Mouse (Mus musculus) adrenal gland, adult 8-10 months (tissue): ENCODE data around the gene Spred2. TPM values are rescaled to one million over a fixed set of nuclear protein-coding genes. Genes with fewer than 3 reads are reported as not detected.
"Not testable (repeated sequence)": the region's sequence is repeated elsewhere in the genome, so short reads cannot be mapped to it uniquely, and the experiment has no call there.

Source experiments
- DNase-seq: peaks from one replicate; pipeline ENCODE4 v3.0.0; 2022
- total RNA-seq, 4 experiments: library from RNA; stranded (reverse); gene quantifications; 2 replicates each; pipeline ENCODE4 v1.2.4; 2022

The Spred2 gene
- total RNA-seq, 4 experiments from 2014 or later: 31.6 to 39.9 (median 37.2) TPM

DNA sequence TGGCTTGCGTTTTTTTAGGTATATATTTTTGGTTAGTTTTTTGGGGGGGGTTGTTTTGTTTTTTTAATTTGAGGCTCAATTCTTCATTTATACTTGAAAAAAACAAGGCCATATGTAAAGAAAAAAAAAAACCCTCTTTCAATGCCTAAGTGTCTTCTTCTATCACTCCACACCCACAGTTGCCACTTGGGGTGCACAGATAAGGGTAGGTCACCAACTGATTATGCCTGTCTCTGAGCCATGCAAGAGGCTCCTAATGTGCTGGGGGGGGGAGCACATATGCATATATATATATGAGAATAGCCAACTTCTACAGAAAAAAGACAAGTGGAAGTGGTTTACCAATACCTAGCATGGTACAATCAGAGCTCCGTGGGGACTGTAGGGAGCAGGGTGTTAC is 98.3 kb downstream of the Spred2 start:
- no peak for DNase-seq

DNA sequence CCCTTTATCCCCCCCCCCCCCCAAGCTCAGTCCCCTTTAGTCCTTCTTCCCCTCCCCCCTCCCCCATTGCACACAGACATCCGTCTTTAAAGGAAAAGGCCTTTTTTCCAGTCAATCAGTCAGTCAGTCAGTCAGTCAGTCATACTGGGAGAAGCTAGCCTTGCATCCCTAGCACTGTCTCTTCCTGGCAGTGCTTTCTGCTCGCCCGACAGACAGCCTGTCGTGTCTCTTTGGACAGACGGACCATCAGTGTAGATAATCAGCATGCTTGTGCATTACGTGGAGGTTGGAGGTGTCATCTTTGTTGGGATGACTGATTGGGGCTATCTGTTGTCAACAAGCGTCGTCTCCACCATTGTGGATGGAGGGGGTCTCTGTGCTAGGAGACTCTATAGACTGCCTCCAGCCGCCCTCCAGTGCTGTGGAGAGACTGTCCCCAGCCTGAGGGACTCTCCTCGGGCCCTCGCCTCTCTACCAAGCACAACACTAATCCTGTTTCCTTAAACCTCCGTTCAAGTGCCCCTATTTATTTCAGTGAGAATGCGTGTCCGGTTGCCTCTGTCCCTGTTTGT is 98.8 kb downstream of the Spred2 start:
- DNase-seq: no peak

DNA sequence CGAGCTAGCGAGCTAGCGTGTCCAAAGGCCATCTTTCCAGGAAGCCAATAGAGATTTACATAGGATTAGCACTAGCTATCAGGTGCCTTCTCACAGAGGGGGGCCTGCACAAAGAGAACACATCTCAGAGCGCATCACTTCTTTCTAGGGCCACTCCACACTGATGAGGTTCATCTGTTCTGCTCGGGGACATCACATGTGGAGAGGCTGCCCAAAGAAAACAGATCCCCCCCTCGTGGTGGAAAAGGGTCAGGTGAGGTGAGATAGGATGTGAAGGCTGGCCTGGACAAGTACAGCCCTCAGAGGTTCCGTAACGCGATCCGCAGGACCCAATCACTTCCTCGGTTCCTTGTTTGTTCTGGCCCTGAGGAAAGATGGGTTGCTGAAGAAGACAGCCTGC is 101.7 kb downstream of the Spred2 start:
- no peak for DNase-seq

DNA sequence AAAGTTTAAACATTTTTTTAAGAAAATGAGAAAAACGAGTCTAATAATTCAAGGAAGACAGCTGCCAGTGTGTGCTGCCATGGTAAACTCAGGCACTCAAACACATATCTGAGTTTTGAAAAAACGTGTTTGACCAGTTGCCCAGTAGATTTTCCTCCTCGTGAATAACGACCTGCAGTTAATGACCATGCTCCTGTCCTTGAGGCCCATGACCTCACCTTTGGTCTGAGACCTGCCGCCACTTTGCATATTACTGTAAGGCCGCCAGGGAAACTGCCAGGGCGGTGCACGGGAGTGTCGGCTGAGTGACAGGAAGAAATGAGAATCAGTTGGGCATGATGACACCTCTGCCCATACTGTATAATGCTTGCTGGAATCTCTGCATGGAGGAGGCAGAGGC is 103.5 kb downstream of the Spred2 start:
- no peak for DNase-seq

DNA sequence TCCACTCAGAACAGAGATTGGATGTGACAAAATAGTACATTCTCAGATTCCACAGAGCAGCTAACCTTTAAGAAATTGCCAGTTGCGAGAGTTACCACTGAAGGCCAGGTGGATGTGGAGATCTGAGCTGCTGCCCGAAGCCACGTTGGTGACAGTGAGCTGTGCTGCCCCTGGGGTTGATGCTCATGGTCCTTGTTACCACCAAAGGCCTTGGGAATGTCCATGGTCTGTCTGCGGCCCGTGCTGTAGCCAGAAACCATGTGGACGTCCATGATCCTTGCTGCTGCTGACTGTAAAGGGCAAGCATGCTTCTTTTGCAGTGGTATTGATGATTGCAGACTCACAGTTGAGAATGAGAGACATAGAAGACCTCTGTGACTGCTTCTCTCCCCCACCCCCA is 104.2 kb downstream of the Spred2 start:
- peak; percentile 50 for DNase-seq

DNA sequence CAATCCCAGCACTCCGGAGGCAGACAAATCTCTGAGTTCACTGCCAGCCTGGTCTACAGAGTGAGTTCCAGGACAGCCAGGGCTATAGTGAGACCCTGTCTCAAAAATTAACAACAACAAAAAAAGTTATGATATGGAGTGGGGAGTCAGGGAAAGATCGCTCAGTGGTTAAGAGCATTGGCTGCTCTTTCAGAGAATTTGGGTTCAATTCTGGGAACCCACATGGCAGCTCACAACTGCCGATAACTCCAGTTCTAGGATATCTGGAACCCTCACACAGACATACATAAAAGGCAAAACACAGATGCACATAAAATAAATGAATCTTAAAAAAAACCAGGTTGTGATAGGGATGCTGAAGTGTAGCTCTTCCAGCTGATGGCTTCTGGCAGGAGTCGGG is 104.8 kb downstream of the Spred2 start:
- DNase-seq: no peak

DNA sequence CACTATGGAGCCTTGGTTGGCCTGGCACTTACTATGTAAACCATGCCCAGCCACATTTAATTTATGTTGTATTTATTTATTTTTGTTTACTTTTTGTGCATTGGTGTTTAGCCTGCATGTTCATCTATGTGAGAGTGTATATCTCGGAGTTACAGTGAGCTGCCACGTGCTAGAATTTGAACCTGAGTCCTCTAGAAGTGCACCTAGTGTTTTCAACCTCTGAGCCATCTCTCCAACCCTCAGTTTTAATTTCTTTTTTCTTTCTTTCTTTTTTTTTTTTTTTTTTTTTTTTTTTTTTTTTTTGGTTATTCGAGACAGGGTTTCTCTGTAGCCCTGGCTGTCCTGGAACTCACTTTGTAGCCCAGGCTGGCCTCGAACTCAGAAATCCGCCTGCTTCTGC is 106.8 kb downstream of the Spred2 start:
- DNase-seq: not testable (repeated sequence)

DNA sequence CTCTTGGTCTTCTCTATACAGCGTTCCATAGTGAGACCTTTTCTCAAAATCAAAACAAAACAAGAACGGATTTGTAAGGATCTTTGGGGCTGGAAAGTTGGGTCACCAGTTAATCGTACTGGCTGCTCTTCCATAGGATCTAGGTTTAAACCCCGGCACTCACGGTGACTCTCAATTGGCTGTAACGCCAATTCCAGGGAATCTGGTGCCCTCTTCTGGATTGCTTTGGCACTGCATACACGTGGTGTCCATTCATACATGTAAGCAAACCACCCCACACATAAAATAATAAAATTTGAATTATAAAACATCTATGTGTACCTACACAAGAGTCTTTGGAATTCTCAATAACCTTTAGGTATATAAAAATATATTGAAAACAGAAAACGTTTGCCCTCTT is 107.4 kb downstream of the Spred2 start:
- DNase-seq: no peak

DNA sequence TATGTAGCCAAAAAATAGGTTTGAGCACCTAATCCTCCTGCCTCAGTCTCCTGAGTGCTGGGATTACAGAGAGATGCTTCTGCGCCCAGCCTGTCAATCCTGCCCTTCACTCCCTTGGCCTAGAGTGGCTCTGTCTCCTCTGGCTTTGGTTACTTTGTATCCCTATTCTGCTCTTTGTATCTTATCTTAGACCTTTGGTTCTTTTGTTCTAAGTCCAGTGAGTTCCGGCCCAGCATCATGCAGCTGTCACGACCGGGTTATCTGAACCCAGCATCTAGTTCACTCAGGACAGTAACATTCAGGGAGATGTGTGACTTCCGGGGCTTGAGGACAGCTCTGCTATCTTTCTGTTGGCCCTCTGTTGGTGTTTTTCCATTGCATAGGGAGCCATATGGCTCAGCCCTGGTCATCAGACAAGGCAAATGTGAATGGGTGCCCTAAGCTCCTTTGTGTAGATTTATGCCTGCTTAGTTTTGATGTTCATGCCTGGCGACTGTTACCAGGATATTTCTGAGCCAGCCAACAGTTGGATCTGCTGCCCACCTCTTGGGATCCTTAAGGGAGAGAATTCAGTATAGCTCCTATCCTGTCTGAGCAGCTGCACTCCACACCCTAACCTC is 109.5 kb downstream of the Spred2 start:
- DNase-seq: no peak

DNA sequence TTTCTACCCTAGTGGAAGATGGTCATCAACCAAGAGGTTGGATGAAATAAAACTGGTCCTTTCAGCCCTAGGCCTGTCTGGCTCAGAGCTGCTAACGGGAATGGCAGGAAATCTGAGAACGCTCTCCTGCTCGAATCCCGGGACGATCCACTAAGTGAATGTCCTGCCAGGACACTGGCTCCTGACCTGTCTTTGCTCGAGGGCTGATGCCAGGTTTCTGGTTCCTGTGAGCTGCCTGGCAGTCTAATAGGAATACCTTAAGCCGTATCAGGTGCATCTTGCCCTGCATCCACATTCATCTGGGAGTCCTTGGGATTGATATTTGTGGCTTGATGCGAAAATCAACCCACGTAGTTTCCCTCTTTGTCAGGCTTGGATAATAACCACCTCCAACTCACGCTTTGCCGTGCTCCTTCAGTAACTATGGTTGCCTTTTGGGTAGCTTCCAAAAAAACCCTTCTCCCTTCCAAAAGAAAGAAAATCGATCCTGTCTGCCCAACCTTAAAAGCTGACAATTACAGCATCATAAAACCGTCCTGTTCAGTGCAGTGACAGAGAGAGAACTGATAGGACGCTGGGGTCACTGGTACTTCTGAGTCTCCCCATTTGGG is 110.3 kb downstream of the Spred2 start:
- DNase-seq: no peak

DNA sequence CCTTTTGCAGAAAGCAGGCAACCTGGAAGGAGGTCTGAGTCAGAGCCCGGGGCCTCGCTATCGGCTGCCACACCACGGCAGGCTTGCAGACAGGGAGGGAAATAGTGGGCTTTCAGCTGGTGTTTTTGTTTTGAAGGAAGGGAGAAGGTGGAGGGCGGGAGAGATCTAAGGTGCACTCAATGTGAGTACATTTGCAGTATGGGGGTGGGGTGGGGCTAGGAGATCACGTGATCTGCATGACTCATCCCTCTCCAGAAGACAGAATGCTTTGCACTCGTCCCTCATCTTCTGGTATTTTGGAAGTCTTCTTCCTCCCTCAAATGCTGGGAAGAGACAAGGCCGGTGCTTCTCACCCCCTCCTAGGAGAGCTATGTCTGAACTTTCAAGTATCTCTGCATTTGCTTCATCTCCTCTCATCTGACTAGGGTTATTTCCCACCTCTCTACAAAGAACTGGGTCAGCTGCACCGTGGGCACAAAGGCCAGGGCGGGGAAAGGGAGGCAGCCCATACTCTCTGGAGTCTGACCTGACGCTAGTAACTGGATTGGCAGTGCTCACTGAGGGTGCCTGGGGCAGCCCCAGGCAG is 111.3 kb downstream of the Spred2 start:
- DNase-seq: peak; percentile 29

DNA sequence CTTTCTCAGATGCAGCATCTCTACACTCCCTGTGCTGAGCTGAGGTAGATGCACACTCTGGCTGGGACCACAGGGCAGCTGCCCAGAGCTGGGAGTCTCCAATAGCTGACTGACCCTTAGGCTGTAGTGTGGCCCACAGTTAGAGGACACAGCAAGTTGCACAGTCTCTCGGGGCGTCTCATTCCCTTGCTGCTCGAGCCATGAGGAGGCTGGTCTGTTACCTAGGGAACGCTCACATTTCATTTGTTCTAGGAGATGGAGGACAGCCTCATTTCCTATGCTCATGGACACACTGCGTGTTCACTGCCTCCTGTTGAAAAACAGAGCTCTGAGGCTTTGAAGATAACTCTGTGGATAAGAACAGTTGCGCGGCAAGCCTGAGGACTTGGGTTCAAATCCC is 111.8 kb downstream of the Spred2 start:
- no peak for DNase-seq

DNA sequence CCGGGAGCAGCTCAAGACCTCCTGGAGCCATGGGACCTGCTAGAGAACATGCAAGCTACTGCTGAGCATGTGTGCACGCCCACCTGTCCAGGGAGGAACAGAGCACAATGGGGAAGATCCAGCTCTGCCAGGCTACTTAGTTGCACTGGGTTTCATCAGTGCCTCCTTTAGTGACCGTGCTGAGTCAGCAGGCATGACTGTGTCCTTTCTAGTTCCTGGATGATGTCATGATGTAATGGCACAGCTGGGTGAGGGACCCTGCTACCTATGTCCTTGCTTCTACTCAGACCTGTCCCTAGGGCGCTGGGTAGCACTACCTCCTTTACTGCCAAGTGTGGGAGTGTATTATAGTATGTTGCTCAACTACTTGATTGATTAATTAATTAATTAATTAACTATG is 113.6 kb downstream of the Spred2 start:
- no peak for DNase-seq

DNA sequence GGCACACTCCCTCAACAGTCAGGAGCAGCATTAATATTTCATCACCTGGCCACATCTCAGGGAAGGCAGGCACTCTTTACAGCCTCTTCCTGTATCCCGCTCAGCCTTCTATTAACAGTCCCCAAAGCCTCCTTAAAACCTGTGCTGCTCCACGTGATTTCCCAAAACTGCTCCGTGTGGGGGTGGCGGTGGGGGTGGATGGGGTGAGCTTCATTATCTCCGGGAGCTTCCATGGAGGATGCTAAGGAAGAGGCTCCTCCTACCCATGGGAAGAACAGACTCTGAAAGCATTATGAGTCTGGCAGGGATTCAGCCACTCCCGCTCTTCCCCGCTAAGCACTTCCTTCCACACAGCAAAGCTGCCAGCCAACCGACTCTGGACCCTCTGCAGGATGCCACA is 114.5 kb downstream of the Spred2 start:
- no peak for DNase-seq

DNA sequence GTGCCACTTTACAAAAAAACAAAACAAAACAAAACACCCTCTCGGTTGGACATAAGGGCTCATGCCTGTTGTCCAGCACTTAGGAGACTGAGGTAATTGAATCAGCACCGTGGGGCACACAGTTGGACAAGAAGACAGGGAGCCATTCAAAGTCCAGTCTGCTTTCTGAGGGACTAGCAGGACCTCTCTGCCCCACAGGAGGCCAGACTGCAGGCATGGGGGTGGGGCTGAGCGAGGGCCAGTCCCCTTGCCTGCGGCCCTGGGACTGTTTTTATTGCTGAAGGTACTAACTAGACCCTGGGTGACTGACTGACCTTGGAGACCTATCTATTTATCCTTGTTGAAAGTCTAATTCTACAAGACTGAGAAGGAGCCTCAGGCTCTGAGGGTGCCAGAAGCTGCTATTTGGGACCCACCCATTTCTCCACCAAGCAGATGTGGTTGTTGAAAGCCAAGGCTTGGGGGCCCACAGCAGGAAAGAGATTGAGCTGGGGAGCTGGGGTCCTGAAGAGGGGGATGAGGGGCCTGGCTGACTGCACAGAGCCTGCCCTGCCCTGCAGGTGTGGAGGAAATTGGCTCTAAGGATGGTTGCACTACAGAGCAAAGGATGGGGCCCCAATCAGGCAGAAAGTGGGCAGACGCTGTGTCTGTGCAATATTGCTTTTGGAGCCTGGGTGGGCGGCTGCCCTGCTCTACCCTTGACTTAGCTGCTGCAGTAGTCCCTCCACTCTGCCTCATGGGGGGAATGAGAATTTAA is 117.2 kb downstream of the Spred2 start:
- DNase-seq: no peak

DNA sequence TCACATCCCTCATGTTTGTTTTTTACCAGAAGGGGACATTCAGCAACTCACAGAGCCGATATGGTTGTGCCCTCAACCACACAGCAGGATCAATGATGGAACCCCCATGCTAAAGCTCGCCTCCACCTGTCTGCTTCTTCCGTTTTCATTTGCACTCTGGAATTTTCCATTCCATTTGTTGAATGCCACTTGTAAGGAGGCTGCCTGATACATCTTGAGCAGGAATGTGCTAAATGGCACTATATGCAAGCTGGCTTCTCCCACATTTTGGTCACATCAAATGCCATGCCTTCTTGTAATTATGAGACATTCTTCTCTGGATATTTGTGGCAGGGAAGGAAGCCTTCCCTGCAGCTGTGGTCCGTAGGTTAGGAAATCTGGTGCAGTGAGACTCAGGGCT is 117.9 kb downstream of the Spred2 start:
- DNase-seq: no peak

DNA sequence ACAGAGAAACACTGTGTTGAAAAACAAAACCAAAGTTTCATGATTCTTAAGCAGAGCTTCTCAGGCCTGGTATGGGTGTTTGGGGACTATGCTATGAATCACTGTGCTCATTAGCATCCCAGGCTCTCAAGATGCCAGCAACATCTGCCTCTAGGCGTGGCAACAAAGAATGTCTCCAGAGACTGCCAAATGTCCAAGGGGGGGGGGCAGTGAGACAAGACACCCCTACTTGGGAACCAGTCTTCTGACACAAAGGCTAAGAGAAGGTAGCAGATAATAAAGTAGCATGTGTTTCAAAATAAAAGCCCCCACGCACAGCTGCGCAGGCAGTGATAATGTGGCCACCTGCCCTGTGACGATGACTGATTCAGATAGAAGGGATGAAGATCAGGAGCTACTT is 119.1 kb downstream of the Spred2 start:
- no peak for DNase-seq

DNA sequence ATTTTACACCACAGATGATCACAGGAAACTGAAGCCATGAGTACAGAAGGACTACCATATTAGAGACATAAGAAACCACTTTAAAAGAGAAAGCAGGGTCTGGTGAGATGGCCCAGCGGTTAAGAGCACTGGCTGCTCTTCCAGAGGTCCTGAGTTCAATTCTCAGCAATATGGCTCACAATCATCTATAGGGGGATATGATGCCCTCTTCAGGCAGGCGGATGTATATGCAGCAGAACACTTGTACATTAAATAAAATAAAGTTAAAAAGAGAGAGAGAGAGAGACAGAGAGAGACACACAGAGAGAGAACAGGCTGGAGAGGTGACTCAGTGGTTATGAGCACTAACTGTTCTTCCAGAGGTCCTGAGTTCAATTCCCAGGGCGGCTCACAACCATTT is 121.4 kb downstream of the Spred2 start:
- no peak for DNase-seq

DNA sequence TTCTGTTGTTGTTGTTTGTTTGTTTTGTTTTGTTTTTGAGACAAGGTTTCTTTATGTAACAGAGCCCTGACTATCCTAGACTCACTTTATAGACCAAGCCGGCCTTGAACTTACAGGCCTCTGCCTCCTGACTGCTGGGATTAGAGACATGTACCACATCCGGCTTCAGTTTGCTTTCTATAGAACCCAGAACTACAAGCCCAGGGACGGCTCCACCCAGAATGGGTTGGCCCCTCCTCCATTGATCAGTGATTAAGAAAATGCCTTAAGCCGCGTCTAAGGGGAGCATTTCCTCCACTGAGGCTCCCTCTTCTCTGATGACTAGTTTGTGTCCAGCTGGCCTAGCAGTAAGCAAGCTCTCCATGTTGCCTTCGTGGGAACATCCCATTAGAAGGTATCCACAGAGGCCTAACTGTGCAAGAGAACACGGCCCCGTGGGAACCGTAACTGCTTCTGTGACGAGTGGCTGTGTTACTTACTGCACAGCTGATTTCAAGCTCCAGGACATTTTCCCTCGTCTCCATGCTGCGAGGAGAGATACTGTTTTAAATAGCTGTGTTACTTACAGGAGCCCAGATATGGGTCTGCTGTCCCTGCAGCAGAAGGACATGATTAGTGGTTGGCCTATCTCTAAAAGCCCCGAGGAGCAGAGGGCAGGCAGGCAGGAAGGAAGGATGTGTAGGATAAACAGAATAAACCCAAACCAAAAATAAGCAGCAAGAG is 128.8 kb downstream of the Spred2 start:
- DNase-seq: no peak

DNA sequence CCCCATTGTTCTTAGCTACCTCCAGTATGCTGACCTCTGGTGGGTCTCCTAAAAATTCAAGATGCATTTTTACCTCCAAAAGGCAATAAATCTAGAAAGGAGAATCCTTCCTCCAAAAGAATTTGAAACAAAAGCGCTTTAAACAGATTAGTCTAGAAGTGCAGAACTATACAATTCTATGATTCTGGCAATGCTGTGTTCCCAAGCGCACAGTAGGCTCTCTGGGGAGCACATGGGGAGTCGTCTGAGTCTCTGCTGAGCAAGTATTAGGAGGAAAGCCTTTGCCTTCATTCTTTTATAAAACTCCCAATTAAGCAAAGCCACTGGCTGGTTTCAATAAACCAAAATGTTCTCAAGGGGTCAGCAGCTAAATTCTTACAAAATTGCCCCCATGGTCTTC is 129.8 kb downstream of the Spred2 start:
- DNase-seq: no peak

DNA sequence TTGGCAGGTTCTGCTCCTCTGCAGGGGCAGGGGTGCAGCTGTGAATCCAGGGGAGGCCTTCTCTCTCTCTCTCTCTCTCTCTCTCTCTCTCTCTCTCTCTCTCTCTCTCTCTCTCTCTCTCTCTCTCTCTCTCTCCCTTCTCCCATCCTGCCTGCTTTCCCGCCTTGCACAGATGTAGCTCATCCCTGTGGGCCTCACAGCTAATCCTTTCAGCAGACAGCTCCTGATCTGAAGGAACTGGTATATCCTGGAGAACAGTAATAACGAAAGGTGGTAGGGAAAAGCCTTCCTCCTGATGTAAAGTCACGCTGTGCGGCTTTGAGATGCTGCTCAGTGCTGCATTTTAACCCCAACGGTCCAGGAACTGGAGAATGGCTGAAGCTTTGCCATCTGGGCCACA is 130.4 kb downstream of the Spred2 start:
- no peak for DNase-seq

DNA sequence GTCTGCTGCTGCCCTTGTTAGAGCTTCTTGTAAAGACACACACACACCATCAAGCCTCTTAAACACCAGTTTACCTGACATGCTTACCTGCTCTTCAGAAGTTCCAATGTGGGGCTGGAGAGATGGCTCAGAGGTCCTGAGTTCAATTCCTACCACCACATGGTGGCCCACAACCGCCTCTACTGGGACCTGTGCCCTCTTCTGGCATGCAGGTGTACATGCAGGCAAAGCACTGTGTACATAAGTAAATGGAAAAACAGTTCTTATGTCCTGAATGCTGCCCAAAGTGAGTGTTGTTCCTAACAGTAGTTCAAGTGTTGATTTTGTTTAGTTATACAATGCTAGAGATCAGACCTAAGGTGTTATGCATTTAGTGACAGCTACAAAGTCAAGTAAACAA is 132.0 kb downstream of the Spred2 start:
- DNase-seq: no peak

DNA sequence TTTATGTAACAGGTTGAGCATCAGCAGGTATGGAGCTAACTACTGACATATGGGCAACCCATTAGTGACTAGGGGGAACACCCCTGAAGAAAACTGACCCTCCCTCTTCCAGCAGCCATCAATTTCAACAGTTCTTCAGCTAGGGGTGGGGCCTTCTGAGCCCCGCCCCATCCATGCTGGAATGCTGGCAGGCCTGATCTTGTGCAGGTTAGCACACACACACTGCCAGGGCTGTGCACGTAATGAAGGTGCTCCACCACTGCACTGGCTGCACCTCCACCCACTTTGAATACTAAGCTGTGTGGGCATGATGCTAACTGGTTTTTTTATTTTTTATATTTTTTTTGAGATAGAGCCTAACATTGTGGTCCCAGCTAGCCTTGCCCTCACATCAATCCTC is 133.3 kb downstream of the Spred2 start:
- no peak for DNase-seq
